Mouse (Mus musculus) small intestine, adult 2 months (tissue): ENCODE data around the gene Fcamr. TPM values are rescaled to one million over a fixed set of nuclear protein-coding genes. Genes with fewer than 3 reads are reported as not detected.
A peak's percentile ranks its signal among the peaks of the same experiment; 100 is the strongest.

Source experiments
- H3K27ac ChIP-seq: fragments of 200-500 bp; 2 replicates; pipeline ENCODE4 v1.5.1; 2012; ENCODE audit warnings: low read depth, low read length, control low read depth, inconsistent platforms; ENCODE audit not compliant: insufficient read depth
- H3K27me3 ChIP-seq: fragments of 200-500 bp; 2 replicates; pipeline ENCODE4 v1.6.1; 2012; ENCODE audit warnings: mild to moderate bottlenecking, moderate library complexity, low read length, inconsistent platforms; ENCODE audit not compliant: control insufficient read depth, insufficient read depth
- H3K36me3 ChIP-seq: fragments of 200-500 bp; 2 replicates; pipeline ENCODE4 v1.6.1; 2012; ENCODE audit warnings: mild to moderate bottlenecking, low read length, control low read depth, inconsistent platforms; ENCODE audit not compliant: control insufficient read depth, insufficient read depth
- H3K4me1 ChIP-seq: fragments of 200-500 bp; 2 replicates; pipeline ENCODE4 v1.6.1; 2012; ENCODE audit warnings: low read length, inconsistent platforms, mixed read lengths; ENCODE audit not compliant: control insufficient read depth, insufficient read depth, insufficient read length
- H3K4me3 ChIP-seq: fragments of 200-500 bp; 2 replicates; pipeline ENCODE4 v1.5.1; 2012; ENCODE audit warnings: low read depth, mild to moderate bottlenecking, control low read depth, inconsistent platforms, low read length, moderate library complexity
- CTCF ChIP-seq: fragments of 200-500 bp; IDR thresholded peaks from 2 replicates; pipeline ENCODE4 v1.5.1; 2012; ENCODE audit warnings: low read depth, mild to moderate bottlenecking, control low read depth, inconsistent platforms, low read length, moderate library complexity, mixed read lengths; ENCODE audit not compliant: insufficient replicate concordance, insufficient read length; ENCODE audit errors: extremely low read depth
- POLR2A ChIP-seq: fragments of 200-500 bp; IDR thresholded peaks from 2 replicates; pipeline ENCODE4 v1.6.1; 2012; ENCODE audit warnings: low read depth, mild to moderate bottlenecking, control low read depth, inconsistent platforms, low read length, moderate library complexity
- WGBS: fragments of 180-500 bp; shearing (Covaris S2); methylation state at CpG from one replicate; pipeline ENCODE4 v1.1.7; 2018; 5-methylcytosine and 5-hydroxymethylcytosine counted together
- polyA plus RNA-seq: library from polyadenylated mRNA; depleted of rRNA; stranded (reverse); fragments of >200 nt; gene quantifications from 2 replicates; pipeline ENCODE4 v1.2.3, GENCODE M21; 2012

Gene Fcamr
- polyA plus RNA-seq, 1 experiment, result 1.6 TPM

DNA sequence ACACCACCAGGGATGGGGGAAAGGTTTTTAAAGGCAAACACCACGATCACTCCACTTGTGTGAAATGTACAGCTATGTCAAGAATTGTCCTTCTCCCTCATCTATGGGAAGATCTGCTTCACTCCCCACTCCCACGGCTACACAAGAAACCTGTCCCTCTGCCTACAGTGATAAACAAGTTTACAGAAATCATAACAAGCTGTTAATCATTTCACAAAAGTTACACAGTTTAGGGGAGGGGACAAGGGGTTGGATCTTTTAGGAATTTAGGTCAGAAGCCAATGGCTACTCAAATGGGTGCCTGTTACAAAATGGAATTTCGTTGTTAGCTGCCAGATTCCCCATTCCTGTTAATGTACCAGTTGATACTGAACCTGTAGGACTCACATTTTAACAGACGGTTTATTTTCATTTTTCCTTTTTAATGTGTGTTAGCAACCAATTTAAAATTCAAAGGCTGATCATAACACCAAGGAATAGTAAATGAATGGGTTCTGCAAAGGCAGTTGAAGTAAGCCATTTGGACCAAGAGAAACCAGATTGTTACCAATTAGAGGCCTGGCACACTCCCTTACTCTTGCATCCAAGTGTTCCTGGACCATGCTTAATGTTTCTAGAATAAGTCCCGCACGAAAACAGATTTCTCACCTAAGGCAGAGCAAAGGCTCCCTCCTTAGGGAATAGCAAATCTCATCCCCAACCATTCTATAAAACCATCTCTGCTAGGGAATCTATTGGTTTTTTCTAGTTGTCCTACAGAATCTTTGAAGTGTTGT, 34.6 kb downstream of the Fcamr start:
- TF ChIP-seq POLR2A (no peak), CTCF (no peak)
- Histone ChIP-seq H3K27ac (peak overlapping the region; percentile 45; the same call in 1 of the 2 replicates), H3K4me3 (no peak overlapping the region), H3K27me3 (no peaks in the 10 kb centered on the region), H3K4me1 (peaks cover 26% of the 10 kb centered on the region), H3K36me3 (peaks cover 68% of the 10 kb centered on the region)
- WGBS, result 53% methylated on average over 6 of the region's 6 CpGs

DNA sequence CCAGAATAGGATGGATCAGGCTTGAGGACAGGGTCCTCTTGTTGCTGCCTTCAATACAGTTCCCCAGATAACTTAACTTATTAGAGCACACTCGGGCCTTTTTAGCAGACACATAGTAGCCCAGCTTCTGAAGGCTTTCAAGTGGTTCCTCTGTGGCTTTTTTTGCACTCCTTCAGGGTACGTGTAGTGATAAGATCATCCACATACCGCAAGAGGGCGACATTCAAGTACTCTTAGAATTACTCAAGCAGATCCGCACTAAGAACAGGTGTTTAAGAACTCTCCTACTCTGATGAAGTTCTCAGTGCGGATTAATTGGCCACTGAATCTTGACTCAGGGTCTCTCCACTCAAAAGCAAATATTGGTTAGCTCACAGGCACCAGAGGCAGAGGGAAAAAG, 37.6 kb downstream of the Fcamr start:
- Histone ChIP-seq H3K27me3 (no peaks in the 10 kb centered on the region), H3K4me3 (no peak overlapping the region), H3K4me1 (peaks cover 35% of the 10 kb centered on the region), H3K27ac (peak overlapping the region; percentile 18; the same call in 1 of the 2 replicates), H3K36me3 (peaks cover 85% of the 10 kb centered on the region)
- WGBS, result 19% methylated on average over 6 of the region's 6 CpGs
- TF ChIP-seq POLR2A (no peak), CTCF (no peak)

DNA sequence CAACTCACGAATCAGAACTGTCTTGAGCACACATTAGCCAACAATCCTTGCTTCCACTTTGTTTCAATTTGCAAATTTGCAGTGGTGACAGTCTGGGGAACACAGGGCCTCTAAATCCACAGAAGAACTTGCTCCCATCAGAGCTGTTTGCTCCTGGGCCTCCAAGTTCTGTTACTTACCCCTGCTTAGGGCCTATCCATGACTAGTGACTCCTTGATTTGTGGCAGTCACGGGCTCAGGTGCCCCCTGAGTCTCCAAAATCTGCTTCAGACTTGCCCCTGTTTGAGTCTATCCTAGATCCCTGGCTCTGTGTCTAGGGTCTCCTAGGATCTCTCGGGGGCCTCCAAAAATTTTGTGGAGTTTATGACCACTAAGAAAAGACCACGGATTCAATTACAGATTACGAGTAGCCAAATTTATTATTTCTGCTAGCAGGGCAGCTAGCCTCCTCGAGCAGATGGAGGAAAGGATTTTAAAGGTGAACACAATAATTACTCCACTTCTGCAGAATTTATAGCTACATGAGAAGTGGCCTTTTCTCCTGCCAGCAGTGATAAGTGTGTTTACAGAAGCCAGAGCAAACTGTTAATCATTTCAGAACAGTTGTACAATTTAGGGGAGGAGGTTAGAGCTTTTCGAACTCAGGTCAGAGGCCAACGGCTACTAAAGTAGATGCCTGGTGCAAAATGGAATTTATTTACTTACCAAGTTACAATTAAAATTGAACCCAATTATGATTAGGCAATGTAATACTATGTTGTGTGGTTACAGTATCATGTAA, 40.1 kb downstream of the Fcamr start:
- H3K27me3 ChIP-seq, result no peaks in the 10 kb centered on the region
- TF ChIP-seq POLR2A, result no peak
- no peak for TF ChIP-seq CTCF
- H3K27ac ChIP-seq, result peak overlapping the region; percentile 49
- peaks cover 26% of the 10 kb centered on the region for H3K4me1 ChIP-seq
- H3K4me3 ChIP-seq, result no peak overlapping the region
- peaks cover 88% of the 10 kb centered on the region for H3K36me3 ChIP-seq
- 18% methylated on average over 8 of the region's 8 CpGs for WGBS

DNA sequence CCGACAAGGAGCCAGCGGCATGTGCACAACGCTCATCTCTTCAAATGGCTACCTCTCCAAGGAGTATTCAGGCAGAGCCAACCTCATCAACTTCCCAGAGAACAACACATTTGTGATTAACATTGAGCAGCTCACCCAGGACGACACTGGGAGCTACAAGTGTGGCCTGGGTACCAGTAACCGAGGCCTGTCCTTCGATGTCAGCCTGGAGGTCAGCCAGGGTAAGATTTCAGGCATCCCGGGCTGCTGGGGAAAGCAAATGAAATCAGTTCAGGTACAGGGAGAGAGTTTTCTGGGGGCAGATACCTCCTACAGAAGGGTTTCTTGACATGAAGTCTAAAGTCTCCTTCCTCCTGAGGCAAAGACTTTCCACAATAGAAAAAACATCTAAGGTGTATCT, 40.9 kb downstream of the Fcamr start:
- peaks cover 88% of the 10 kb centered on the region for H3K36me3 ChIP-seq
- H3K27ac ChIP-seq, result 0 out of 2 replicates have a peak overlapping the region, but pooled peaks have one; percentile 31
- no peak overlapping the region for H3K4me3 ChIP-seq
- H3K27me3 ChIP-seq, result no peaks in the 10 kb centered on the region
- 46% methylated on average over 7 of the region's 7 CpGs for WGBS
- TF ChIP-seq POLR2A (no peak), CTCF (no peak)
- H3K4me1 ChIP-seq, result peaks cover 24% of the 10 kb centered on the region

DNA sequence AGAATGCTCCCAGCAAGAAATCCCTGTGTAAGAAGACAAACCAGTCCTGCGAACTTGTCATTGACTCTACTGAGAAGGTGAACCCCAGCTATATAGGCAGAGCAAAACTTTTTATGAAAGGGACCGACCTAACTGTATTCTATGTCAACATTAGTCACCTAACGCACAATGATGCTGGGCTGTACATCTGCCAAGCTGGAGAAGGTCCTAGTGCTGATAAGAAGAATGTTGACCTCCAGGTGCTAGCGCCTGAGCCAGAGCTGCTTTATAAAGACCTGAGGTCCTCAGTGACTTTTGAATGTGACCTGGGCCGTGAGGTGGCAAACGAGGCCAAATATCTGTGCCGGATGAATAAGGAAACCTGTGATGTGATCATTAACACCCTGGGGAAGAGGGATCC, 43.8 kb downstream of the Fcamr start:
- Histone ChIP-seq H3K27ac (no peak overlapping the region), H3K27me3 (no peaks in the 10 kb centered on the region), H3K4me3 (no peak overlapping the region), H3K36me3 (peaks cover 93% of the 10 kb centered on the region), H3K4me1 (peaks cover 8% of the 10 kb centered on the region; the same call in 1 of the 2 replicates)
- 43% methylated on average over 7 of the region's 7 CpGs for WGBS
- no peak for TF ChIP-seq POLR2A
- no peak for TF ChIP-seq CTCF

DNA sequence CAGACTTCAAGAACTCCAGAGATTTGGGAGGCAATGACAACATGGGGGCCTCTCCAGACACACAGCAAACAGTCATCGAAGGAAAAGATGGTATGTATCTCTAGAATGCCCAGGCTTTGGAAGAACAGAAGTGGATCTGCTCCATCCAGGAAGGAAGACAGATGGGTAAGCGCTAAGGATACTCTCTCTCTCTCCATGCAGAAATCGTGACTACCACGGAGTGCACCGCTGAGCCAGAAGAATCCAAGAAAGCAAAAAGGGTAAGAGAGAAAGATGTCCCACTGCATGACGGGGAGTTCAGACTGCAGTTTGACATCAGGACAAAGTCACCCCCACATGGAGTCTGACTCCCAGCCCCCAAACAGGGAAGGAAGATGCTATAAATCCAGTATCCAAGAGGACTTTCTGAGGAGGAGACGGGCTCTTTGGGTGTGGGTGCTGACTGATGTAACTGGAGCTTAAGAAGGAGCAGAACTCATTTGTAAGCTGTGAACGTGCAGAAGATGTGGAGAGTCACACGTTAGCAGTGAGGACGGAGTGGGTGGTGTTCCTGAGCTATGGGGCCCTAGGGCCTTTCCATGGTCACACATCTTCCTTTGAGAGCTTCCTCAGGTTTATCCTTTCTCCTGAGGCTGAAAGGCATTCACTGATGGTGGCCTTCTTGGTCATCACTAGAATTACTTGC, 49.0 kb downstream of the Fcamr start:
- Histone ChIP-seq H3K27me3 (no peaks in the 10 kb centered on the region), H3K4me1 (no peaks in the 10 kb centered on the region), H3K36me3 (peaks cover 72% of the 10 kb centered on the region), H3K27ac (peak overlapping the region; percentile 12; the same call in 1 of the 2 replicates), H3K4me3 (no peak overlapping the region)
- TF ChIP-seq CTCF, result no peak
- TF ChIP-seq POLR2A, result no peak
- 84% methylated on average over 10 of the region's 10 CpGs for WGBS
